Mouse (Mus musculus): ENCODE measurements around the gene Olfr782. TPM values are rescaled to one million over a fixed set of nuclear protein-coding genes. Genes with fewer than 3 reads are reported as not detected.
"Not testable (repeated sequence)": the region's sequence is repeated elsewhere in the genome, so short reads cannot be mapped to it uniquely, and the experiment has no call there.

Gene Olfr782
- total RNA-seq (2021): not detected
- long read RNA-seq: 0 reads

- DNase-seq (ENCODE audit: low spot score in 2 of 2): no peak
Observed at GRCm38 (mm10) chr10:129348550-129348949, at the start of gene Olfr782. TSS of gene Olfr782 (plus strand) at chr10:129348850.

DNA sequence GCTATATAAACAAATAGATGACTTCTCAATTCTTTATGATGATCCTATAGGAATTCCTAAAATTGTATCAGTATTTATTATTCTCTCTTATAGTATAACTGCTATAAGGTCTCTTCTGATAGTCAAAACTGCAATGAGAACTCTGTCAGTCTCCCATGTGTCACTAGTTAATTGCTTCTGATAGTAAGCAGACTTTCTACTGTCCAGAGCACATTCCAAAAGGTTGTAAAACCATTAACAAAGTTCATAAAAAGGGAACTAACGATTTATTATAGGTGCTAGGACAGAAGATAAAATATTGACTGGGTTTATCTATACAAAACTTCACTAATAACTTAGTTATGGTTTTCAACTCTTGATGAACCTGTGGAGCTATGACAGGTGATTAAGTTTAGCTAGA, 35.7 kb upstream of the Olfr782 start:
- not testable (repeated sequence) for DNase-seq (ENCODE audit: low spot score in 2 of 2)

- DNase-seq (ENCODE audit: low spot score in 2 of 2): not testable (repeated sequence)
Observed at GRCm38 (mm10) chr10:129313521-129313920, 35.1 kb upstream of the Olfr782 start.

DNA sequence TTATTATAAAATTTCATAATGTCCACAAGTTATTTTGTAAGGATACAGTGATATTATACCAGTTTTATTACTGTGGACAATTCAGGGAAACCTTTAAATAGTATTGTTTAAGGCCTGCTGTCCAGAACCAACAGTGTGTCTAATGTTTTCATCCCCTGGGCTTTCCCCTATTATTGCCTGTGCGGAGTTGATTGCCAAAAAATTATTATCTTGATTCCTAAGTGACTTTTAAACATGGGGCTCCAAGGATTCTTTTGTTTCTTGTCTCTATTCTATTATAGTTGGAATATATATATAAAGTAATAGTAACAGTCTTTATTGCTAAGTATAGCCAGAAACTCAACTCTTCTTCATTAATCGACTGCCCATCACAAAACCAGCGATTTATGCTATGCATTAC, 30.8 kb upstream of the Olfr782 start, which contains the start of gene Olfr780:
Olfr780 (plus strand) TSS at position 301 of the 400 bp plus-strand sequence.
- no peak for DNase-seq (ENCODE audit: low spot score in 2 of 2)

DNA sequence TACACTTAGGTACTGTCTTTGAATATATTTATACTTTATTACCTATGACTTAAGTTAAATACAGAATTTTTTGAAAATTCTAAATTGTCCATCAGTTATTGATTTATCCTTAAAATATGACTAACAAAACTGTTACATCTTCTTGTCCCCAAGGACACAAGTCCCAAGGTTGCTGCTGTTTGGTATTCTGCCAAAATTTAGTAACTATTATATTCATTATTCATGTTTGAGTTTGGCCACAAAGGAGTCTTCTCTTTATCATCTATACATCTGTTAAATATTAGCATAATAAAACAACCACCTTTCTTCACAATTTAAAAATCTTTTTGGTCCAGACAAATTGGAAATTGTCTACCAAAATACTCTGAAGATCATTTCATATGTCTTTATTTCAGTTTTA, 20.1 kb upstream of the Olfr782 start, which contains the start of gene Olfr781:
Olfr781 (plus strand) TSS at position 301 of the 400 bp plus-strand sequence.
- no peak for DNase-seq (ENCODE audit: low spot score in 2 of 2)

DNA sequence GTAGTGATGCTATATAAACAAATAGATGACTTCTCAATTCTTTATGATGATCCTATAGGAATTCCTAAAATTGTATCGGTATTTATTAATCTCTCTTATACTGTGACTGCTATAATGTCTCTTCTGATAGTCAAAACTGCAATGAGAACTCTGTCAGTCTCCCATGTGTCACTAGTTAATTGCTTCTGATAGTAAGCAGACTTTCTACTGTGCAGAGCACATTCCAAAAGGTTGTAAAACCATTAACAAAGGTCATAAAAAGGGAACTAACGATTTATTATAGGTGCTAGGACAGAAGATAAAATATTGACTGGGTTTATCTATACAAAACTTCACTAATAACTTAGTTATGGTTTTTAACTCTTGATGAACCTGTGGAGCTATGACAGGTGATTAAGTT, 3.8 kb downstream of the Olfr782 start:
- DNase-seq (ENCODE audit: low spot score in 2 of 2): not testable (repeated sequence)

GRCm38 (mm10) chr10:129356496-129356895, 7.8 kb downstream of the Olfr782 start:
- DNase-seq (ENCODE audit: low spot score in 2 of 2): not testable (repeated sequence)

GRCm38 (mm10) chr10:129357307-129357706, 8.7 kb downstream of the Olfr782 start:
- DNase-seq (ENCODE audit: low spot score in 2 of 2): peak; percentile 5 to 15

DNA sequence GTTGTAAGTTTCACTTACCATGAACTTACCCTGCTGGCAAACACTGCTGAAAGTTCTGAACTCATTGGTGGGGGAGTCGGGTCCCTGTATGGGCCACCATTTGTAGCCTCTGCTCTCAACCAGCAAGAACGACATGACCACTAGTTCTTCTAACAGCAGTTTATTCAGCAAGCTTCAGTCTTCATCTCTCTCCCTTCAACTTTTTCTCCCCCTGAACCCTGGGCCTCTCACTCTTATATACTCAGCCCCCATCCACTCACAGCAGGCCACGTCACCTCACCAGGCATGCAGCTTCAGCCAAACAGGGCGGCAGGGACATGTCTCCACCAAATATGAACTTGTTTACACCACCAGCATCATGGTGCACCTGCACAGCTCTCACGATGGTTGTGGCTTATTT, 25.4 kb downstream of the Olfr782 start:
- DNase-seq (ENCODE audit: low spot score in 2 of 2): not testable (repeated sequence)

- no peak for DNase-seq (ENCODE audit: low spot score in 2 of 2)
Observed at GRCm38 (mm10) chr10:129383783-129384182, 35.1 kb downstream of the Olfr782 start, which contains the start of gene Olfr784. TSS of gene Olfr784 (plus strand) at chr10:129384083.

- no peak for DNase-seq (ENCODE audit: low spot score in 2 of 2)
Observed at GRCm38 (mm10) chr10:129400892-129401291, 52.2 kb downstream of the Olfr782 start.

Other genes with a start within 250 kb of the Olfr782 start
- gene Olfr768, start 249.5 kb upstream of the Olfr782 start, total RNA-seq (2021): not detected
- gene Olfr769, start 231.0 kb upstream of the Olfr782 start, total RNA-seq (2021): not detected
- not detected for gene Olfr770, start 209.9 kb upstream of the Olfr782 start, total RNA-seq (2021)
- gene Olfr771, start 184.1 kb upstream of the Olfr782 start, total RNA-seq (2021): not detected
- not detected for gene Olfr772, start 170.9 kb upstream of the Olfr782 start, total RNA-seq (2021)
- gene Olfr773, start 161.4 kb upstream of the Olfr782 start, total RNA-seq (2021): not detected
- not detected for gene Olfr774, start 112.6 kb upstream of the Olfr782 start, total RNA-seq (2021)
- not detected for gene Olfr775, start 100.4 kb upstream of the Olfr782 start, total RNA-seq (2021)
- gene Olfr776, start 89.7 kb upstream of the Olfr782 start, total RNA-seq (2021): not detected
- not detected for gene Olfr777, start 77.4 kb upstream of the Olfr782 start, total RNA-seq (2021)
- gene Olfr780, start 30.7 kb upstream of the Olfr782 start, total RNA-seq (2021): not detected
- not detected for gene Olfr781, start 20.0 kb upstream of the Olfr782 start, total RNA-seq (2021)
- gene Olfr784, start 35.2 kb downstream of the Olfr782 start, total RNA-seq (2021): under 1 TPM in 1 of 2 experiments, not detected in 1; 0.18 TPM
- gene Olfr785, start 56.6 kb downstream of the Olfr782 start, total RNA-seq (2021): not detected
- gene Olfr786, start 78.5 kb downstream of the Olfr782 start, total RNA-seq (2021): not detected
- not detected for gene Olfr787, start 113.0 kb downstream of the Olfr782 start, total RNA-seq (2021)
- gene Olfr788, start 122.1 kb downstream of the Olfr782 start, total RNA-seq (2021): not detected
- not detected for gene Olfr789, start 135.9 kb downstream of the Olfr782 start, total RNA-seq (2021)
- not detected for gene Olfr790, start 149.6 kb downstream of the Olfr782 start, total RNA-seq (2021)
- not detected for gene Olfr791, start 172.9 kb downstream of the Olfr782 start, total RNA-seq (2021)
- not detected for gene Olfr792, start 190.3 kb downstream of the Olfr782 start, total RNA-seq (2021)
- not detected for gene Olfr794, start 218.8 kb downstream of the Olfr782 start, total RNA-seq (2021)

Measured in layer of hippocampus, postnatal 10 days (tissue).